Comparison of ENCODE assay signal across 41 mouse cellular contexts in genomic region chr5:151371130-151371529, GRCm38 (mm10). TPM values are rescaled to one million over a fixed set of nuclear protein-coding genes. Genes with fewer than 3 reads are reported as not detected.
"Had no signal": no experiment of that assay in that cellular context is flagged by ENCODE, and none has a peak within 500 bp of the region (broad histone marks: within the 10 kb centered on the region; RNA-seq: fewer than 3 reads in every experiment).

No protein-coding gene starts in this region.

- H3K27ac ChIP-seq: gastrocnemius, adult 2 months; heart, embryonic 10.5 days; hindbrain, embryonic 13.5 days; hindbrain, embryonic 15.5 days; hindbrain, postnatal 0 days; kidney, embryonic 15.5 days; kidney, postnatal 0 days; limb, embryonic 13.5 days; limb, embryonic 15.5 days; liver, embryonic 12.5 days; liver, embryonic 14.5 days had no signal

- H3K4me2 ChIP-seq: heart, embryonic 12.5 days; hindbrain, embryonic 13.5 days; hindbrain, embryonic 15.5 days; kidney, embryonic 15.5 days; limb, embryonic 13.5 days; limb, embryonic 15.5 days had no signal

- H3K9me3 ChIP-seq: heart, embryonic 12.5 days; hindbrain, embryonic 13.5 days; hindbrain, embryonic 15.5 days; kidney, embryonic 15.5 days; limb, embryonic 15.5 days; liver, embryonic 12.5 days had no signal

- H3K9ac ChIP-seq: heart, embryonic 12.5 days; hindbrain, embryonic 13.5 days; hindbrain, embryonic 15.5 days; kidney, embryonic 15.5 days; limb, embryonic 13.5 days; limb, embryonic 15.5 days; liver, embryonic 12.5 days; liver, embryonic 14.5 days had no signal

- H3K4me3 ChIP-seq: gastrocnemius, adult 2 months; heart, embryonic 10.5 days; heart, embryonic 12.5 days; hindbrain, embryonic 13.5 days; hindbrain, embryonic 15.5 days; kidney, embryonic 15.5 days; limb, embryonic 13.5 days; limb, embryonic 15.5 days; liver, embryonic 12.5 days had no signal

- DNase-seq: gastrocnemius, adult 2 months; gastrocnemius, postnatal 10 days; gastrocnemius, postnatal 25 days; heart, adult 18-20 months; heart, postnatal 10 days; heart, postnatal 36 days; kidney, adult 11 months; kidney, adult 2 months; kidney, adult 9 months; kidney, postnatal 14 days; kidney, postnatal 36 days; layer of hippocampus, adult 9-11 months; layer of hippocampus, postnatal 36 days; left cerebral cortex, postnatal 4 days had no signal

- H3K27me3 ChIP-seq: heart, embryonic 12.5 days; hindbrain, embryonic 13.5 days; hindbrain, embryonic 15.5 days; kidney, embryonic 15.5 days; limb, embryonic 13.5 days; limb, embryonic 15.5 days; liver, embryonic 12.5 days had no signal

- H3K36me3 ChIP-seq: heart, embryonic 10.5 days; heart, embryonic 12.5 days; hindbrain, embryonic 13.5 days; hindbrain, embryonic 15.5 days; kidney, embryonic 15.5 days; limb, embryonic 13.5 days; limb, embryonic 15.5 days; liver, embryonic 12.5 days had no signal

RNA-seq across cellular contexts. Expression of gene Gm42906, which starts 56.8 kb away (rescaled TPM):
- total RNA-seq: gastrocnemius, postnatal 4 days; granulocyte monocyte progenitor cell, adult 5-6 weeks; hematopoietic stem cell, adult 5-6 weeks; hindbrain, postnatal 0 days; layer of hippocampus, adult 18-20 months; layer of hippocampus, adult 8-10 months; layer of hippocampus, postnatal 14 days; layer of hippocampus, postnatal 36 days; left cerebral cortex, adult 8-10 months; left cerebral cortex, postnatal 25 days; left cerebral cortex, postnatal 4 days; liver, adult 2 months had no signal
- polyA plus RNA-seq: heart, embryonic 10.5 days; heart, embryonic 12.5 days; heart, embryonic 14.5 days; heart, embryonic 16.5 days; hindbrain, embryonic 11.5 days; hindbrain, embryonic 13.5 days; hindbrain, embryonic 15.5 days; hindbrain, postnatal 0 days; intestine, embryonic 14.5 days; intestine, embryonic 16.5 days; kidney, adult 2 months; kidney, embryonic 15.5 days; kidney, postnatal 0 days; large intestine, adult 2 months; limb, embryonic 11.5 days; limb, embryonic 13.5 days; limb, embryonic 15.5 days; liver, adult 2 months; liver, embryonic 12.5 days; liver, embryonic 14.5 days had no signal
